Mouse (Mus musculus) gastrocnemius, postnatal 10 days (tissue): ENCODE measurements around the gene Atp9a. TPM values are rescaled to one million over a fixed set of nuclear protein-coding genes. Genes with fewer than 3 reads are reported as not detected.
"Not testable (repeated sequence)": the region's sequence is repeated elsewhere in the genome, so short reads cannot be mapped to it uniquely, and the experiment has no call there.

Experiments
- DNase-seq: peaks from one replicate; pipeline ENCODE4 v3.0.0; 2021; ENCODE audit warnings: mixed read lengths
- long read RNA-seq, 2 experiments: library from polyadenylated mRNA; stranded (forward); transcript quantifications; one replicate each; pipeline ENCODE4 v2.0.0; 2021
- total RNA-seq, 2 experiments: library from RNA; stranded (reverse); gene quantifications; 2 replicates each; pipeline ENCODE4 v1.2.3; 2021

The Atp9a gene
- 10 to 100 TPM; 24.2 to 30.9 TPM for total RNA-seq
- long read RNA-seq, experiment 1, transcript Atp9a-201 (28 exons, 3,529 nt): major isoform, 75 of 117 reads
- long read RNA-seq, experiment 1, transcript Atp9a-204 (28 exons, 3,456 nt): minor isoform, 7 of 117 reads
- long read RNA-seq, experiment 1, partial matches to known transcripts: 13 of 117 reads
- long read RNA-seq, experiment 1, other reads (novel, unspliced or antisense): 21 of 117 reads
- long read RNA-seq, experiment 2, transcript Atp9a-204 (28 exons, 3,456 nt): minor isoform, 7 of 93 reads
- long read RNA-seq, experiment 2, transcript Atp9a-201 (28 exons, 3,529 nt): major isoform, 59 of 93 reads
- long read RNA-seq, experiment 2, partial matches to known transcripts: 15 of 93 reads
- long read RNA-seq, experiment 2, other reads (novel, unspliced or antisense): 9 of 93 reads

GRCm38 (mm10) chr2:168742059-168742627 is at the start of gene Atp9a:
TSS of gene Atp9a (minus strand) at chr2:168742409.
- DNase-seq: peak; percentile 61

DNA sequence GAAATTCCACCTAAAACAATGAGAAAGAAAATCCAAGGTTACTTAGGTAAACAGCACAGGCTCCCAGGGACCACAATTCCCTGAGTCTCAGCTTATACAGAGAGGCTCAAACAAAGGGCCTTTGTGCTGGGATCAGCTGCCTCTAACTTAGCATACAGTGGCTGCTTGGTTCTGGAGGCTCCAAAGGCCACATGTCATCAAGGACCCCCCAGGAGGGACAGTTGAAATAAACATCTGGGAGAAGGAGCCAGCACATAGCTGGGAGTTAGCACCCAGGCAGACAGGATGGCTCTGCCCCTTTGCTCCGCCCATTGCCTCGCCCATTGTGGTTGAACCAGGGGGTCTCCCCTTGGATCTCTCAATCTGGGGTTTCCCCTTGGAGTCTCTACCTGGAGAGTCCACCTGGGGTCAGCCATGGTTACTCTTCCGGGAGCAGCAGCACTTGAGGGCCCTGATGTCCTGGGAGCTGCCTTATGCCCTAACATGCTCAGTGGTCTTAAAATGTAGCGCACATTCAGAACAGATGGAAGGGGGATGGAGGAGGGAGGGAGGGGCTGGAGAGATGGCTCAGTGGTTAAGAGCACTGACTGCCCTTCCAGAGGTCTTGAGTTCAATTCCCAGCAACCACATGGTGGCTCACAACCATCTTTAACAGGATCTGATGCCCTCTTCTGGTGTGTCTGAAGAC is 49.0 kb upstream of the Atp9a start:
- no peak for DNase-seq

GRCm38 (mm10) chr2:168786174-168786573 is 44.0 kb upstream of the Atp9a start:
- DNase-seq: no peak

DNA sequence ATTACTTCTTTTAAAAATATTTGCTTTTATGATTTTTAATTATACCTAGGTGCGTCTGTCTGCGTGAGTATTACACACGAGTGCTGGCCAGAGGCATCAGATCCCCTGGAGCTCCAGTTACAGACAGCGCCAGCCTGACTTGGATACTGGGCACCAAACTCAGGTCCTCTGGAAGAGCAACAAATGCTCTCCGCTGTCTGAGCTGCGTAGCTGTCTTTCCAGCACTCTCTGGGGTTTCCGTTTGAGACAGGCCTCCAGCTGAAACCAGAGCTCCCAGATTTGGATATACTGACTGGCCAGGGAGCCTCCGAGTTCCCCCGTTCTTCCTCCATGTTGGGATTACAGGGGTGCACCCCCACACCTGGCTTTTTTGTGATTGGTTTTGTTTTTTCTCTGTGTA is 38.4 kb upstream of the Atp9a start:
- DNase-seq: no peak

DNA sequence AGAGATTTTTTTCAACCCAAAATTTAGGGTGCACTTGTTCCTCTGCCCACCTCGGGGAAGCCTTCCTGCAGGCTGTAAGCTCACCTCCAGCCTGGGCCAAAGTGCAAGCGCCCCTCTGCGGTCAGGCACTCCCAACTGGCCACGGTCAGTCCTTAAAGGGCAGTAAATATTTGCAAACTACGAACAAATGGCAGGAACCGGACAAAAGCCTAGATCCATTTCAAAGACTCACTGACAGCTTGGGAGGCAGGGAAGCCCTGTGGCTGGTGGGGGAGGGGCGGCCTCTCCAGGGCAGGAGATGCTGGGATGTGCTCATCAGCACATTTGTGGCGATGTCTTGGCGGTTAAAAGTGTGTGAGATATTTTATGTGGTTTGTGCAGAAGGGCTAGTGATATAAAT is 37.8 kb upstream of the Atp9a start:
- peak; percentile 10 for DNase-seq

DNA sequence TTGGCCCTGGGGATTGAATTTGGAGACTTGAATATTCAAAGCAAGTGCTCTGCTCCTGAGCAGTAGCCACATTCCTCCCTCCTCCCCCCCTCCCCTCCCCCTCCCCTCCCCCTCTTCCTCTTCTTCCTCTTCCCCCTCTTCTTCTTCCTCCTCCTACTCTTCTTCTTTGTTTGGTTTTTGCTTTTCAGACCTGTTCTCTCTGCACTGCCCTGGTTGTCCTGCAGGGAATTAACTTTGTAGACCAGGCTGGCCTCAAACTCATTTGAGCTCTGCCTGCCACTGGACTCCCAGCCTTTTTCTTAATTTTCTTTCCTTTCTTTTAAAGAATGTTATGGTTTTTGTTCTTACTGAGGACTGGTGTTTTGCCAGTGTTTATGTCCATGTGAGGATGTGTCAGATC is 35.3 kb upstream of the Atp9a start:
- no peak for DNase-seq

DNA sequence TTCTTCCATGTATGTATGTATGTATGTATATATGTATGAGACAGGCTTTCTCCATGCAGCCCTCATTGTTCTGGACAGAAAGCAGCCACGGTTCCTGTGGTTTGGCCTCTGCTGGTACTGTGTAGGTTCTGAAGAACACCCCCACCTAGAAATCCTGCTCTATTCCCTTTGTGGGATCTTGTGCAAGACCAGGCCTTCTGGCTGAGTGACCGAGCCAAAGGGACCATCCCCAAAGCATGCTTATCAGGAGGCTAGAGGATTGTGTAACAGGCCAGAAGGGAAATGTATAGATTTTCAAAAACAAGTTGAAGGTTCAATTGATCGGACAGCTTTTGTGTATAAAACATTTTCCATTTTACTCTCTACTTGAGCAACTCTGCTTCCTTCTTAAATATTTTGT is 34.0 kb upstream of the Atp9a start:
- DNase-seq: no peak

DNA sequence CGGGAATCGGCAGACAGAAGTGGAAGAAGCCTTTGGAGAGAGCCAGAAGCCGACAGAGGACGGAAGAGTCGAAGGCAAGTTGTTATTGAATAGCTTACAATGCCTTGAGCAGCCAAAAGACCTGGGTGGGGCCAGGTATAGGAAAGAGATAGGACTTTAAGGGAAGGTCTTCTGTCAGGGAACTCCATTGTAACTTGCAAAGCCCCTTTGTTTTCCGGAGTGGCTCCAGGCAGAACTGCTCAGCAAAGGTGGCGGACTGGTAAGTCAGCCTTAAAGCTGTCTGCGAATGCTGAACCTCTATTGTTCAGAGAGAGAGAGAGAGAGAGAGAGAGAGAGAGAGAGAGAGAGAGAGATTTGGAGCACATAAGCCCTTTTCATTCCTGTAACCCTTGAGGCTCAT is 27.1 kb upstream of the Atp9a start:
- DNase-seq: no peak

GRCm38 (mm10) chr2:168767582-168767981 is 25.4 kb upstream of the Atp9a start, which contains the start of gene Sall4:
TSS of gene Sall4 (minus strand) at chr2:168767943.
- no peak for DNase-seq

DNA sequence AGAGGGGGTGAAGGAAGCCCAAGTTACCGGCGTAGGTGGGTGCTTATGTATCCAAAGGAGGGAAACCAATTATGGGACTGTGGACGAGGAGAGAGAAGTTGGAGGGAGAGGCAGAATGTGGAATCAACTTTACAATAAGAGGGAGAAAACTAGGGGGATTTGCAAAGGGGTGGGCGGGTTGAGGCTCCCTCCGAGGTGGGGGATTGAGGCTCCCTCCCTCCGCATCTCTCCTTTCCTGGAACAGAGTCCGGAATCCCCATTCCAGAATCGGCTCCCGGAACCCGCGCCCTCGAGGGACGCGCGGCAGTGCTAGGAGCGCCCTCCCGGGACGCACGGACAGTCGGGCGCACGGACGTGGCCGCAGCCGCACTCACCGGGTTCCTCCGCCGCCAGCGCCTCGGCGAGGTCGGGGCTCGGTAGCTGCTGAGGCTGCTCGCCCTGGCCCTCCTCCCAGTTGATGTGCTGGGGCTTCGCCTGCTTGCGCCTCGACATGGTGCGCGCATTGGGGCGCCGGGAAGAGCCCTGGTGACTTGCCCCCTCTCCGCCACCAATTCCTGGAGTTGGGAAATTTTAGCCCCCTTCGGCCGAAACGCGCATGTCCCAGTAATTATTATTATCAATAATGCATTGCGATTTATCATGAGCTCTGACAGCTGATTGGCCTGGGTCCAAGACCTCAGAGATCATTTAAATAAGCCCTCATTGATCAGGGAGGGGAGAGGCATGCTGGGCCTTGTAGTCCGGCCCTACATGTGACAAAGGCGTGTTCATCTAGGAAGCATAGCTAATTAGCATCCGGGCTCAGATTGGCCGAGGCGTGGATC is 24.5 kb upstream of the Atp9a start:
- no peak for DNase-seq

GRCm38 (mm10) chr2:168765696-168766537 is 23.7 kb upstream of the Atp9a start:
- peak; percentile 10 for DNase-seq

- peak; percentile 55 for DNase-seq
Measured at GRCm38 (mm10) chr2:168765065-168765681, 23.0 kb upstream of the Atp9a start.

- DNase-seq: no peak
Measured at GRCm38 (mm10) chr2:168764460-168764867, 22.3 kb upstream of the Atp9a start.

GRCm38 (mm10) chr2:168763785-168764184 is 21.6 kb upstream of the Atp9a start:
- no peak for DNase-seq

DNA sequence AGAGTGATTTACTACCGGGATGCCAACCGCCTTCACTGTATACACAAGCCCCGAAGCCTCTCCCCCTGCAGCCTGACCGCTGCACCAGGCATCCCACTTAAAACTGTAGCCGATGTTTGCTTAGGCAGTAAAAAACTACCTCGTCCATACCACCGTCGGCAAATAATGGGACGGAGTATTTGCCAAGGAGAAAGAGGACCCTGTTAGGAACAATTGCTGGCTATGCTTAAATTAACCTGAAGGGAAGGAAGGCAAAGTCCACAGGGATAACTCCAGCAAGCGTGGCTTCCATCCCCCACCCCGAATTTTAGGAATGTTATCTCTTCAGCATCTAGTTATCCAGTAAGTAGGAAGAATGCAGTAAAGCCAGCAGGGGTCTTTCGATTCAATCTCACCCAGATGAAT is 20.2 kb upstream of the Atp9a start:
- no peak for DNase-seq

- no peak for DNase-seq
Measured at GRCm38 (mm10) chr2:168761954-168762353, 19.7 kb upstream of the Atp9a start.

DNA sequence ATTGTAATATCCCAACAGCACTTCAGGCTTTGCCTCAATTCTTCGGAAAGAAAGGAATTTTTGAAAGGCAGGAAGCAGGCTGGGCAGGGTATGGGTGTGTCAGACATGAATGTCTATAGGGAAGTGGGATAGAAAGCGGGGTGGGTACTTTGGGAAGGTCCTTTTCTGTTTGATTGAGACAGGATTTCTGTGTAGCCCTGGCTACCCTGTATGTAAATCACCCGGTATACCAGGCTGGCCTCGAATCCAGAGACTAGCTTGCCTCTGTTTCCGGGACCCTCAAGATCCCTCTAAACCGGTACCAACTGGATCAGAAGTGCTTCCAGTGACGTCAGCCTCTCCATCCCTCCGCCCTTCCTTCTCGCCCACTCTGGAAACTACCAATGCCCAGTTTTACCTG is 18.9 kb upstream of the Atp9a start:
- no peak for DNase-seq

DNA sequence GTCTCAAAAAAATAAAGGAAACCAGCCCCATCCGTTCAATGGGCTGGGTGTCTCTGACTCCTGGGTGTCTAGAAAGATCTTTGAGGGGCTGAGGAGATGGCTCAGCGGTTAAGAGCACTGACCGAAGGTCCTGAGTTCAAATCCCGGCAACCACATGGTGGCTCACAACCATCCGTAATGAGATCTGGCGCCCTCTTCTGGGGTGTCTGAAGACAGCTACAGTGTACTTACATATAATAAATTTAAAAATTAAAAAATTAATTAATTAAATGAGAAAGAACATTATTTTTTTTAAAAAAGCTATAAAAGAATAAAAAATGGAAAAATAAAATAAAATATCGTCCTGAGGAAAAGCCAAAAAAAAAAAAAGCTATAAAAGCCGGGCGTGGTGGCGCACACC is 2.2 kb upstream of the Atp9a start:
- not testable (repeated sequence) for DNase-seq

GRCm38 (mm10) chr2:168742649-168743048 is 440 bp upstream of the Atp9a start:
- DNase-seq: peak; percentile 63

GRCm38 (mm10) chr2:168741273-168742058 is 743 bp downstream of the Atp9a start:
- peak; percentile 51 for DNase-seq
